Mouse (Mus musculus): ENCODE results near the gene Ssc4d. TPM values are rescaled to one million over a fixed set of nuclear protein-coding genes. Genes with fewer than 3 reads are reported as not detected.

Gene Ssc4d
- polyA plus RNA-seq, 1 experiment from 2014 or later, result 3.2 TPM

DNA sequence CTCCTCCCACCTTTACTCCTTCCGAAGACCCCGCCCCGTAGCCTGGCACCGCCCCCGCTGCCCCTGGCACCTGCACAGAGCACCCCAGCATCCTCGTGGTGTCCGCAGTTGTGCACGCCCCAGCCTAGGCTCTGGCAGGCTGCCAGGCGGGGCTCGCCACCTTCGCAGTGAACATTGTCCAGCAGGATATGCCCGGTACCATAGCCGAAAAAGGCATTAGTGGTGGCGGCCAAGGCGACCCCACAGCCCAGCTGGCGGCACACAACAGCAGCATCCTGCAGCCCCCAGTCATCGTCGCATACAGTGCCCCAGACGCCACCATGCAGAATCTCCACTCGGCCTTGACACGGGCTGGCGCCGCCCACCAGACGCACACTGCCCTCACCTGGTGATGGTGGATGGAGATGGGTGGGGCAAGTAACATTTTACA, 8.8 kb downstream of the Ssc4d start:
- peaks cover 15% of the 10 kb centered on the region for H3K4me1 ChIP-seq (replicated peaks; ENCODE audit: control insufficient read depth, insufficient read depth, low read length)
- peak overlapping the region; percentile 51 for H3K9ac ChIP-seq (ENCODE audit: low read length)
- no peak for ATAC-seq (ENCODE audit: low read depth)
- H3K9me3 ChIP-seq (ENCODE audit: control insufficient read depth, low read length), result no peaks in the 10 kb centered on the region
- peak overlapping the region; percentile 37 for H3K4me3 ChIP-seq (ENCODE audit: low read length)
- peak overlapping the region; percentile 58 for H3K4me2 ChIP-seq (ENCODE audit: low read depth, low read length)
- H3K36me3 ChIP-seq (ENCODE audit: control insufficient read depth, insufficient read depth, low read length), result no peaks in the 10 kb centered on the region
- WGBS, result 9% methylated on average over 24 of the region's 24 CpGs
- no peaks in the 10 kb centered on the region for H3K27me3 ChIP-seq (ENCODE audit: control insufficient read depth, insufficient read depth, low read depth, low read length)
- H3K27ac ChIP-seq (ENCODE audit: low read length), result peak overlapping the region; percentile 46; the same call in 1 of the 2 replicates

DNA sequence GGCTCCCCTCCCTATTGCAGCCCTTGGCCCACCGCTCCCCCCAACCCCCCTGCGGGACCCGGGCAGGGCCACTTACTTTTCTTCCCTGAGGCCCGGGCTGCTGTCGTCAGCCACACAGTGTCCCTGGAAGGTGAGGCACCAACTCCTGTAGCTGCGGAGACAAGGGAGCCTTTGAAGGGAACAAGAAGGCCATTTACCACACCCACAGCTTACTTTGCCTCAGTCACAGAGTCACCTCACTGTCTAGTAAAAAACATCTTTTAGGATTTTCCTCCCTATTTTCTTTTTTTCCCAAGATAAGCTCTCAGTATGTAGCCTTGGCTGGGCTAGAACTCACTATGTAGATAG, 11.1 kb downstream of the Ssc4d start:
- Histone ChIP-seq H3K9me3 (ENCODE audit: control insufficient read depth, low read length) (no peaks in the 10 kb centered on the region), H3K4me2 (ENCODE audit: low read depth, low read length) (peak overlapping the region; percentile 96)

DNA sequence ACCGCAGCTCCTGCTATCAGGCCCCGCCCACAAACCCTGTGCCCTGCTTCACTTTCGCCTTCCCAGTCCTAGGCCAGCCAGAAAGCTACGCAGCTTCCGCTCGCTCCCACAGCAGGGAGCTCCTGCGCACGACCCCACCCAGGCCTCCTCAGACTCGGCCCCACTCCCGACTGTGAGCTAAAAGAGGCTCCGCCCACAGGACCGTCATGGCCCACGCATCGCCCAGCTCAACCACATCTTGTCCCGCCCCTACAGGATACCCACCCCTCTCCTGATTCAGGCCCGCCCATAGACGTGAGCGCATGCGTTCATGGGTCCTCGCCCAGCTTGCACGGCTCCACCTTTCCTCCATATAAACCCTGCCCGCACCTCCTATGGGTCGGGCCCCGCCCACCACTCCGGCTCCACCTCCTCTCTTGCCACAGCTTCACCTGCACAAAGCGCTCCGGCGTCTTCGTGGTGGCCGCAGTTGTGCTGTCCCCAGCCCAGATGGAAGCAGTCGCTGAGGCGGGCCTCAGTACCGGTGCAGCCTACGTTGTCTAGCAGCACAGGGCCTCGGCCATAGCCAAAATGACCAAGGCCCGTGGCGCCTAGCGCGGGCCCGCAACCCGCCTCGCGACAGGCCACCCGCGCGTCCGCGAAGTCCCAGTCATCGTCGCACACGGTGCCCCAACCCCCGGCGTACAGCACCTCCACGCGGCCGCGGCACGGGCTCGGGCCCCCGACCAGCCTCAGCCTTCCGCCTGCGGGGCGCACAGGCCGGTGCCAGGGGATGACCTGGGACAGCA, 11.6 kb downstream of the Ssc4d start:
- Histone ChIP-seq H3K27ac (ENCODE audit: low read length) (peak overlapping the region; percentile 97), H3K36me3 (ENCODE audit: control insufficient read depth, insufficient read depth, low read length) (no peaks in the 10 kb centered on the region), H3K9ac (ENCODE audit: low read length) (peak overlapping the region; percentile 97), H3K4me3 (ENCODE audit: low read length) (peak overlapping the region; percentile 74), H3K9me3 (ENCODE audit: control insufficient read depth, low read length) (no peaks in the 10 kb centered on the region), H3K27me3 (ENCODE audit: control insufficient read depth, insufficient read depth, low read depth, low read length) (no peaks in the 10 kb centered on the region), H3K4me2 (ENCODE audit: low read depth, low read length) (peak overlapping the region; percentile 96), H3K4me1 (replicated peaks; ENCODE audit: control insufficient read depth, insufficient read depth, low read length) (peaks cover 17% of the 10 kb centered on the region)
- ATAC-seq (ENCODE audit: low read depth), result peak; percentile 93
- under 1% methylated on average over 62 of the region's 64 CpGs for WGBS

More for the DNA sequence above, 11.1 kb downstream of the Ssc4d start:
- H3K27me3 ChIP-seq (ENCODE audit: control insufficient read depth, insufficient read depth, low read depth, low read length), result no peaks in the 10 kb centered on the region
- 3% methylated on average over 6 of the region's 6 CpGs for WGBS
- peak overlapping the region; percentile 97 for H3K27ac ChIP-seq (ENCODE audit: low read length)
- H3K9ac ChIP-seq (ENCODE audit: low read length), result peak overlapping the region; percentile 97
- H3K4me3 ChIP-seq (ENCODE audit: low read length), result peak overlapping the region; percentile 74
- H3K36me3 ChIP-seq (ENCODE audit: control insufficient read depth, insufficient read depth, low read length), result no peaks in the 10 kb centered on the region
- H3K4me1 ChIP-seq (replicated peaks; ENCODE audit: control insufficient read depth, insufficient read depth, low read length), result peaks cover 15% of the 10 kb centered on the region
- no peak for ATAC-seq (ENCODE audit: low read depth)

DNA sequence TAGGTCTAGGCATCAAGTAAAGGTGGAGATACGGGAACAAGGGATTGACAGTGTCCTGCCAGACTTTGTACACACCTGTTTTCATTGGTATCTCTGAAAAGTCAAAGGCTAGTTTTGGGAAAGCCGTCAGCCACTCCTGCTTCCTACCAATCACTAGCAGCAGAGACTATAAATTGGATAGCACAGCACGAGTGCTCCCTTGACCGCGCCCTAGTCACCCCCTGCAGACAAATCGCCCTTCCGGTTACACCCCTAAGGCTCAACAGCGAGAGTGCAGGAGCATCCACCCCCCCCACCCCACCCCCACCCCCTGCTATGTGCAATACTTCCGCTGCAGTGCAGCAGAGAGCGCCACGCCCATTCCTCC, 12.2 kb downstream of the Ssc4d start:
- peak overlapping the region; percentile 29 for H3K9ac ChIP-seq (ENCODE audit: low read length)
- under 1% methylated on average over 11 of the region's 11 CpGs for WGBS
- ATAC-seq (ENCODE audit: low read depth), result no peak; the same call in 1 of the 2 replicates

DNA sequence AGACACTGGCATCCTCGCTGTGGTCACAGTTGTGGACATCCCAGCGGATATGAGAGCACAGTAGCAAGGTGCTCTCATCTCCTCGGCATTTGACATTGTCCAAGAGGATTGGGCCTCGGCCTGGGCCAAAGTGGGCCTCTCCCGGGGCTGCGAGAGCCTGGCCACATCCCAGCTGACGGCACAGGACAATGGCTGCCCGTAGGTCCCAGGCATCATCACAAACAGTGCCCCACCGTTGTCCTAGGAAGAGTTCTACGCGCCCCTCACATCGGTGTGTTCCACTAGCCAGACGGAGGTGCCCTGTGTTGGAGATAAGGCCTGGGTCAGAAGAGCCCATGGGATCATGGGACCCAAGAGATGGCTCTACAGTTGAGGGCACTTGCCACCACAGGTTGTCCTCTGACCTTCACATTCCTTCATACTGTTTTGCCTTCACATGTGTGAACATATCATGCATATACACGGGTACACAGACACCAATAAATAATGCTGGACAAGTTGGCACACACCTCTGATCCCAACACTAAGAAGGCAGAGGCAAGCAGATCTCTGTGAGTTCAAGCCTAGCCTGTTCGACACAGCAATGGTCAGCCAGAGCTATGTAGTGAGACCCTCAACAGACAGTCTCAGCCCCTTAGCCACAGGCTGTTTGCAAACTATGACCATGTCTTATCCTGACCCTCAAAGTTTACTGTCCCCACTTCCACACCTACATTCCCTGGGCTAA, 13.3 kb downstream of the Ssc4d start:
- no peak for ATAC-seq (ENCODE audit: low read depth)
- Histone ChIP-seq H3K9me3 (ENCODE audit: control insufficient read depth, low read length) (no peaks in the 10 kb centered on the region), H3K36me3 (ENCODE audit: control insufficient read depth, insufficient read depth, low read length) (no peaks in the 10 kb centered on the region), H3K4me2 (ENCODE audit: low read depth, low read length) (peak overlapping the region; percentile 96), H3K27ac (ENCODE audit: low read length) (peak overlapping the region; percentile 97; the same call in 1 of the 2 replicates), H3K9ac (ENCODE audit: low read length) (no peak overlapping the region), H3K27me3 (ENCODE audit: control insufficient read depth, insufficient read depth, low read depth, low read length) (no peaks in the 10 kb centered on the region), H3K4me3 (ENCODE audit: low read length) (no peak overlapping the region), H3K4me1 (replicated peaks; ENCODE audit: control insufficient read depth, insufficient read depth, low read length) (peaks cover 17% of the 10 kb centered on the region)
- WGBS, result 90% methylated on average over 15 of the region's 15 CpGs

More for the DNA sequence above, 12.2 kb downstream of the Ssc4d start:
- peak overlapping the region; percentile 96 for H3K4me2 ChIP-seq (ENCODE audit: low read depth, low read length)
- peak overlapping the region; percentile 97 for H3K27ac ChIP-seq (ENCODE audit: low read length)
- no peaks in the 10 kb centered on the region for H3K27me3 ChIP-seq (ENCODE audit: control insufficient read depth, insufficient read depth, low read depth, low read length)
- H3K36me3 ChIP-seq (ENCODE audit: control insufficient read depth, insufficient read depth, low read length), result no peaks in the 10 kb centered on the region
- peaks cover 17% of the 10 kb centered on the region for H3K4me1 ChIP-seq (replicated peaks; ENCODE audit: control insufficient read depth, insufficient read depth, low read length)
- H3K9me3 ChIP-seq (ENCODE audit: control insufficient read depth, low read length), result no peaks in the 10 kb centered on the region
- H3K4me3 ChIP-seq (ENCODE audit: low read length), result peak overlapping the region; percentile 74

DNA sequence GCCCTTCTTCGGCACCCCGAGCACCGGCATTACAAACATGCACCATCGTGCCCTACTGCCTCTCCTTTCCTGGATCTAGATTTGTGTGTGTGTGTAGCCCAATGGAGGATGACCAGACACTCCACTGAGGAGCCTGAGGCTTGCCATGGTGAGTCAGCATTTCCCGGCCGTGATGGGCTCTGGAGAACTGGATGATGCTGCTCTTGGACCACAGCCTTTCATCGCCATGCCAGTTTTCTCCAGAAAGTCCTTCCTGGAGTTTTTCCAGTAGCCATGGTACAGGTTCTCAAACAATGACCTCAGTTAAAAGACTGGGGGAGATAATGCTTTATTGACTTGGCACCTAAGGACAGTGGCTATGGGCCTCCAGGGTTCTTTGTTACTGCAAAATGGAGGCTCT, 14.4 kb downstream of the Ssc4d start:
- Histone ChIP-seq H3K9ac (ENCODE audit: low read length) (no peak overlapping the region), H3K9me3 (ENCODE audit: control insufficient read depth, low read length) (no peaks in the 10 kb centered on the region), H3K4me3 (ENCODE audit: low read length) (no peak overlapping the region), H3K4me1 (replicated peaks; ENCODE audit: control insufficient read depth, insufficient read depth, low read length) (peaks cover 13% of the 10 kb centered on the region), H3K27me3 (ENCODE audit: control insufficient read depth, insufficient read depth, low read depth, low read length) (no peaks in the 10 kb centered on the region), H3K36me3 (ENCODE audit: control insufficient read depth, insufficient read depth, low read length) (no peaks in the 10 kb centered on the region), H3K4me2 (ENCODE audit: low read depth, low read length) (no peak overlapping the region), H3K27ac (ENCODE audit: low read length) (no peak overlapping the region)
- WGBS, result 86% methylated on average over 7 of the region's 7 CpGs
- ATAC-seq (ENCODE audit: low read depth), result no peak

DNA sequence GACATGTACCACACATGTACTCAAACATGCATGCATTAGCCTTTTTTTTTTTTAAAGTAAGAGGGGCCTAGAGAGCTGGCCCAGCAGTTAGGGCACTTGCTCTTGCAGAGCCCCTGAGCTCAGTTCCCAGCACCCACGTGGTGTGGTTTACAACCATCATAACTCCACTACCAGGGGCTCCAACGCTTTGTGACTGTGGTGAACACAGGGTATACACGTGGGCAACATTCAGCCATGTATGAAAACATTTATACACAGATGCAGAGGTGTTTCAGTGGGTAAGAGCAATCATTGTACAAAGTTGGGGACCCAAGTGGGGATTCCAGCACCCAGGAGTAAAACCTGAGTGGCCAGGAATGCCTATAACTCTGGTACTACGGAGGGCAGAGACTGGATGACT, 16.0 kb downstream of the Ssc4d start:
- no peak for ATAC-seq (ENCODE audit: low read depth)
- Histone ChIP-seq H3K9me3 (ENCODE audit: control insufficient read depth, low read length) (no peaks in the 10 kb centered on the region), H3K27ac (ENCODE audit: low read length) (peak overlapping the region; percentile 94), H3K4me1 (replicated peaks; ENCODE audit: control insufficient read depth, insufficient read depth, low read length) (peaks cover 12% of the 10 kb centered on the region), H3K27me3 (ENCODE audit: control insufficient read depth, insufficient read depth, low read depth, low read length) (no peaks in the 10 kb centered on the region), H3K4me3 (ENCODE audit: low read length) (no peak overlapping the region; the same call in 1 of the 2 replicates), H3K9ac (ENCODE audit: low read length) (no peak overlapping the region; the same call in 1 of the 2 replicates), H3K4me2 (ENCODE audit: low read depth, low read length) (peak overlapping the region; percentile 67), H3K36me3 (ENCODE audit: control insufficient read depth, insufficient read depth, low read length) (no peaks in the 10 kb centered on the region)
- 88% methylated on average over 4 of the region's 4 CpGs for WGBS

DNA sequence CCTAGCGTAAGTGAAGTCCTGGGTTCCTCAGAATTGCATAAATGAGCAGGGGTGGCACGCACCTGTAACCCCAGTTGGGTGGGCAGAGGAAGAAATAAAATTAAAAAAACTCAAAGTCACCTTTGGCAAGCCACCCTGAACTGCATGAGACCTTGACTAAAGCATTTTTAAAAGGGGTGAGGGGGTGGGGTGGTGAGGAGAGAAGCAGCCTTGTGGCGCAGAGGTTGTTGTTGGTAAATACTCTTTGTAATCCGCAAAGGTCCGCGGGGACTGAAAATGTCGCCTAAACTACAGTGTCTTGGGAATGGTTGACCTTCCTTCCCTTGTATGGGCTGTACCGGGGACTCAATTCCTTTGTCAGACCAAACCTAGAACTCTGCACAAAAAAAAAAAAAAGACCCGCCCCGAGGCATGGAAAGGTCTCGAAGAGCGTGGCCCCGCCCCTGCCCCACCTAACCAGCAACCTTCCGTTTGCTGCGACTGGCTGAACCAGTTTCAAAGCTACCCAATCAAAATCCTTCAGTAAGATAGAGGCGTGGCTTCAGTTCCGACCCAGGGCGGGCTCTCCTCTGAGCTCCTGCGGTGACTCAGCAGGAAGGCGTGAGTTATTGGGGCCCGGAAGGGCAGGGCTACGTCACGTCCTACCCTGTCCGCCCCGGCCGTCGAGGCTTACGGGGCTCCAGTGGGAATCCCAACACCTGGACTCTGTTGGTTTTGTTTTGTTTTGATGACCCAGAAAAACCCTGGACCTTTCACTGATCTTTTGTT, 16.9 kb downstream of the Ssc4d start:
- Histone ChIP-seq H3K36me3 (ENCODE audit: control insufficient read depth, insufficient read depth, low read length) (no peaks in the 10 kb centered on the region), H3K4me2 (ENCODE audit: low read depth, low read length) (peak overlapping the region; percentile 67), H3K4me1 (replicated peaks; ENCODE audit: control insufficient read depth, insufficient read depth, low read length) (peaks cover 9% of the 10 kb centered on the region), H3K27me3 (ENCODE audit: control insufficient read depth, insufficient read depth, low read depth, low read length) (no peaks in the 10 kb centered on the region), H3K9ac (ENCODE audit: low read length) (peak overlapping the region; percentile 67), H3K27ac (ENCODE audit: low read length) (peak overlapping the region; percentile 94), H3K4me3 (ENCODE audit: low read length) (peak overlapping the region; percentile 48), H3K9me3 (ENCODE audit: control insufficient read depth, low read length) (no peaks in the 10 kb centered on the region)
- 7% methylated on average over 28 of the region's 28 CpGs for WGBS
- peak; percentile 88 for ATAC-seq (ENCODE audit: low read depth)
